Mouse (Mus musculus): ENCODE results near the gene Rccd1. TPM values are rescaled to one million over a fixed set of nuclear protein-coding genes. Genes with fewer than 3 reads are reported as not detected.
A peak's percentile ranks its signal among the peaks of the same experiment; 100 is the strongest.

Rccd1 gene
- polyA plus RNA-seq, 2 experiments = 8.0 to 26.2 TPM

DNA sequence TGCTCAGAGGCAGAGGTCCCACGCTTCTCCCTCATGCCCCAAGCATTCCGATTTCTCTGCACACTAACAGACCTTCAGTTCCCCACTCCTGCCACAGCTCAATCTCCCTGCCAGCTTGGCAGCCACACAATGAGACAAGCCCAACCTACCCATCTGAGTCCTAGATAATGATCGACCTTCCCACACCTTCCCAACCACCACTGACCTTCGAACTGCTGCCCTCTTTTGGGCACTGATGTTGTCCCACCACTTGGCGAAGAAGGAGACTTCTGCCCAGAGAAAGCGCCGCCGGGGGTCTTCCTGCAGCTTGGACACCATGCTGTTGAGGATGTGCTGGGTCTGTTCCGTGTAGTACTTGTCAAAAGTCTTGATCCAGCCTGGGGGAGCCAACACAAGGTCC lies 43.8 kb upstream of the Rccd1 start:
- H3K4me3 ChIP-seq (replicated peaks; ENCODE audit: low read length) = no peak overlapping the region
- H3K9me3 ChIP-seq (ENCODE audit: control insufficient read depth, low read length) = no peaks in the 10 kb centered on the region
- TF ChIP-seq POLR2A (IDR thresholded peaks at IDR 0.05; ENCODE audit: borderline replicate concordance, extremely low read depth, insufficient read depth, insufficient read length) = no peak
- H3K27me3 ChIP-seq (ENCODE audit: control insufficient read depth, insufficient read depth, low read length) = no peaks in the 10 kb centered on the region
- ATAC-seq (ENCODE audit: low FRiP score, low read depth) (no peak), DNase-seq (ENCODE audit: low spot score) (no peak)
- H3K27ac ChIP-seq (replicated peaks; ENCODE audit: low read depth, low read length) = no peak overlapping the region
- WGBS = 91% methylated on average over 9 of the region's 9 CpGs
- H3K9ac ChIP-seq (ENCODE audit: low read depth, low read length, severe bottlenecking) = no peak overlapping the region
- H3K4me1 ChIP-seq (ENCODE audit: control insufficient read depth, insufficient read depth, low read length) = peaks cover 12% of the 10 kb centered on the region
- no peak overlapping the region for H3K4me2 ChIP-seq (replicated peaks; ENCODE audit: low read depth, low read length, severe bottlenecking)
- H3K36me3 ChIP-seq (ENCODE audit: control insufficient read depth, insufficient read depth, low read length) = peaks cover 49% of the 10 kb centered on the region

DNA sequence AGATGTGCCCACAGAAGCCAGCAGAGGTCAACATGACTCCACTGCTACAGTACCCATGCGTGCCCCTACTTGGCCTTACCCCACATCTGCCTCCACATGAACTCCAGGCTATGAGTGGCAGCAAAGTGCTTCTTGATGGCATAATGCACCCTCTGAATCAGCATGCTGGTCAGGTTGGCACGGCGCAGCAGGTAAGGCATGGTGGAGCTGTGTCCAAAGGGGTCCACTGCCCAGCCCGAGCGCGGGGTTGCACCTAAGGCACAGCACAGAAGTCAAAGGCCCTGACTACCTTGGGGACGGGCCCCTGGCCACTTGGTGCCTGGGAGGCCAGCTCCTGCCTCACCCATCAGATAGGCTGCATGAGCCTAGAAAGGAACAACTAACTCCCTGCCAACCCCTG lies 43.0 kb upstream of the Rccd1 start:
- Histone ChIP-seq H3K4me2 (replicated peaks; ENCODE audit: low read depth, low read length, severe bottlenecking) (no peak overlapping the region), H3K36me3 (ENCODE audit: control insufficient read depth, insufficient read depth, low read length) (peaks cover 57% of the 10 kb centered on the region), H3K4me3 (replicated peaks; ENCODE audit: low read length) (no peak overlapping the region), H3K27ac (replicated peaks; ENCODE audit: low read depth, low read length) (no peak overlapping the region), H3K9ac (ENCODE audit: low read depth, low read length, severe bottlenecking) (no peak overlapping the region), H3K9me3 (ENCODE audit: control insufficient read depth, low read length) (no peaks in the 10 kb centered on the region), H3K4me1 (ENCODE audit: control insufficient read depth, insufficient read depth, low read length) (peaks cover 12% of the 10 kb centered on the region), H3K27me3 (ENCODE audit: control insufficient read depth, insufficient read depth, low read length) (no peaks in the 10 kb centered on the region)
- 98% methylated on average over 7 of the region's 7 CpGs for WGBS
- DNase-seq (ENCODE audit: low spot score) = no peak
- TF ChIP-seq POLR2A (IDR thresholded peaks at IDR 0.05; ENCODE audit: borderline replicate concordance, extremely low read depth, insufficient read depth, insufficient read length) = no peak
- no peak for ATAC-seq (ENCODE audit: low FRiP score, low read depth)

DNA sequence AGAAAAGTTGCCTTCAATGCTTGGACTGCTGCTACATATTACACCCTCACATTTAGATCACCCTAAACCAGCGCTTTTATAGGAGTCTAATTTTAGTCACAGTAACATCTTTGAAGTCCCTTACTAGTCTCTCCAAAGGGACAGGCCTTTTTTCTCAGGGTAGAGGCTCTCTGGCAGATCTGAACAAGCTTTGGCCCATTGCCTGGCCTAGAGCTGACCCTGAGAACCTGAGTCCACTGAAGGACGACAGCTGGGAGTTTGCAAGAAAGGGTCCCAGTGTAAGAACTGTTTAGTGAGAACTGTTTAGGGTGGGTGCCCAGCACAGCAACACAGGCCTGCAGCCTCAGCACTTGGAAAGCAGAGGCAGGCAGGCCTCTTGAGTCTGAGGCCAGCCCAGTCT lies 41.5 kb upstream of the Rccd1 start:
- Histone ChIP-seq H3K4me3 (replicated peaks; ENCODE audit: low read length) (no peak overlapping the region), H3K4me2 (replicated peaks; ENCODE audit: low read depth, low read length, severe bottlenecking) (no peak overlapping the region), H3K27ac (replicated peaks; ENCODE audit: low read depth, low read length) (no peak overlapping the region), H3K4me1 (ENCODE audit: control insufficient read depth, insufficient read depth, low read length) (peaks cover 12% of the 10 kb centered on the region), H3K9me3 (ENCODE audit: control insufficient read depth, low read length) (no peaks in the 10 kb centered on the region), H3K27me3 (ENCODE audit: control insufficient read depth, insufficient read depth, low read length) (no peaks in the 10 kb centered on the region), H3K9ac (ENCODE audit: low read depth, low read length, severe bottlenecking) (no peak overlapping the region), H3K36me3 (ENCODE audit: control insufficient read depth, insufficient read depth, low read length) (peaks cover 66% of the 10 kb centered on the region)
- no peak for ATAC-seq (ENCODE audit: low FRiP score, low read depth)
- no peak for DNase-seq (ENCODE audit: low spot score)
- no peak for TF ChIP-seq POLR2A (IDR thresholded peaks at IDR 0.05; ENCODE audit: borderline replicate concordance, extremely low read depth, insufficient read depth, insufficient read length)
- WGBS = 88% methylated on average over 2 of the region's 2 CpGs

DNA sequence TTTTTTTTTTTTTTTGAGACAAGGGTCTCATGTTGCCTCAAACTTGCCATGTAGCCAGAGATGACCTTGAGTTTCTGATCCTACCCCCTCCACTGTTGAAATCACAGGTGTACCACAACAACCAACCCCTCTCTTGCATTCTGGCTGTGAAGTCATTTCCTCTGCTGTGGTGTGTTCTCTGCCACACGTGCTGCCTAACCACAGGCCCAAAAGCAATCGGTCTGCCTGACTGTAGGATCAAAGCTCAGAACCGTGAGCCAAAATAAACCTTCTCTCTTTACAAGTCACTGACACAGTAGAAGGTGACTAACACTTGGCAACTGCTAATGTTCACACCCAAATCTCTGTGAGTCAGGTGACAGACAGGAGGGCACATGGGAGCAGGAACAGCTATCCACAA lies 36.2 kb upstream of the Rccd1 start:
- WGBS = 57% methylated on average over 3 of the region's 3 CpGs
- Histone ChIP-seq H3K9me3 (ENCODE audit: control insufficient read depth, low read length) (no peaks in the 10 kb centered on the region), H3K4me1 (ENCODE audit: control insufficient read depth, insufficient read depth, low read length) (no peaks in the 10 kb centered on the region), H3K4me2 (replicated peaks; ENCODE audit: low read depth, low read length, severe bottlenecking) (no peak overlapping the region), H3K36me3 (ENCODE audit: control insufficient read depth, insufficient read depth, low read length) (peaks cover 82% of the 10 kb centered on the region), H3K9ac (ENCODE audit: low read depth, low read length, severe bottlenecking) (no peak overlapping the region), H3K27ac (replicated peaks; ENCODE audit: low read depth, low read length) (no peak overlapping the region), H3K4me3 (replicated peaks; ENCODE audit: low read length) (no peak overlapping the region), H3K27me3 (ENCODE audit: control insufficient read depth, insufficient read depth, low read length) (no peaks in the 10 kb centered on the region)
- ATAC-seq (ENCODE audit: low FRiP score, low read depth) (no peak), DNase-seq (ENCODE audit: low spot score) (no peak)
- no peak for TF ChIP-seq POLR2A (IDR thresholded peaks at IDR 0.05; ENCODE audit: borderline replicate concordance, extremely low read depth, insufficient read depth, insufficient read length)

DNA sequence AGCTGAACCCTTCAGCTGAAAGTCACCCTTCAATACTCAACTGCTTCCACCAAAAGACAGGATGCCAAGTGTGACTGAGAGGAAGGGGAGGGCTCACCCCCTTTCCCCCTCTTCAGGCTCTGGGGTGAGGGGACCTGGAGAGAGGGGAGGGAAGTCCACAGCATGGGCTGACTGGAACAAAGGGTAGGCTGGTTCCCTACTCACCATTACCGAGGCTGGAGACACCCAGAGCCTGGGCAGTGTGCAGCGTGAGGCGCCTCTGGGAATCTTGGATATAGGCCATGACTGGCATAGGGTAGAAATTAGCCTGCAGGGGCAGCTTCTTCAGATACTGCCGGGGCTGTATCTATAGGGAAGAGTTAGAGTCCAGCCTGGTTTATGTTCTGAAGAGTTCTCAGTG lies 33.8 kb upstream of the Rccd1 start:
- TF ChIP-seq POLR2A (IDR thresholded peaks at IDR 0.05; ENCODE audit: borderline replicate concordance, extremely low read depth, insufficient read depth, insufficient read length) = no peak
- H3K4me1 ChIP-seq (ENCODE audit: control insufficient read depth, insufficient read depth, low read length) = no peaks in the 10 kb centered on the region
- H3K4me3 ChIP-seq (replicated peaks; ENCODE audit: low read length) = no peak overlapping the region
- DNase-seq (ENCODE audit: low spot score) (no peak), ATAC-seq (ENCODE audit: low FRiP score, low read depth) (no peak)
- peaks cover 81% of the 10 kb centered on the region for H3K36me3 ChIP-seq (ENCODE audit: control insufficient read depth, insufficient read depth, low read length)
- H3K27me3 ChIP-seq (ENCODE audit: control insufficient read depth, insufficient read depth, low read length) = no peaks in the 10 kb centered on the region
- no peak overlapping the region for H3K4me2 ChIP-seq (replicated peaks; ENCODE audit: low read depth, low read length, severe bottlenecking)
- WGBS = 80% methylated on average over 4 of the region's 4 CpGs
- no peak overlapping the region for H3K27ac ChIP-seq (replicated peaks; ENCODE audit: low read depth, low read length)
- no peaks in the 10 kb centered on the region for H3K9me3 ChIP-seq (ENCODE audit: control insufficient read depth, low read length)
- no peak overlapping the region for H3K9ac ChIP-seq (ENCODE audit: low read depth, low read length, severe bottlenecking)

DNA sequence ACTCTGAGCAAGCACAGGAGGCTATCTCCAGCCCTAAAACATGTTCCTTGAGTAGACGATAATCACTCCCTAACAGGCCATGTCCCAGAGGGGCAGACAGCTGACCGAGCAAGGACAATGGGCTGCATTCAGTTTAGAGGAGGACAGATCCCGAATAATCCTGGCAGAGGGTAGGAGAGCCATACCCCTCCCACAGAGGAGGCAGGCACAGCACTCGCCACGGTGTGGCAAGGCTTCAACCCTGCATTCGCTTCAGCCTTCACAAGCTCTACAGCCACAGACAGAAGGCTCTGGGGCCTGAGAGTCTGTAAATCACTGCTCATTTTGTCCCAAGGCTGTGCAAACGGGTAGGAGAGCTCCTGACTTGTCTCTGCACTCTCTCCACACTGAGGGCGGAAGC lies 32.9 kb upstream of the Rccd1 start:
- Histone ChIP-seq H3K36me3 (ENCODE audit: control insufficient read depth, insufficient read depth, low read length) (peaks cover 81% of the 10 kb centered on the region), H3K27me3 (ENCODE audit: control insufficient read depth, insufficient read depth, low read length) (no peaks in the 10 kb centered on the region), H3K4me3 (replicated peaks; ENCODE audit: low read length) (no peak overlapping the region), H3K4me1 (ENCODE audit: control insufficient read depth, insufficient read depth, low read length) (no peaks in the 10 kb centered on the region), H3K4me2 (replicated peaks; ENCODE audit: low read depth, low read length, severe bottlenecking) (no peak overlapping the region), H3K27ac (replicated peaks; ENCODE audit: low read depth, low read length) (no peak overlapping the region), H3K9me3 (ENCODE audit: control insufficient read depth, low read length) (no peaks in the 10 kb centered on the region), H3K9ac (ENCODE audit: low read depth, low read length, severe bottlenecking) (no peak overlapping the region)
- TF ChIP-seq POLR2A (IDR thresholded peaks at IDR 0.05; ENCODE audit: borderline replicate concordance, extremely low read depth, insufficient read depth, insufficient read length) = no peak
- DNase-seq (ENCODE audit: low spot score) = no peak
- WGBS = 84% methylated on average over 8 of the region's 8 CpGs
- ATAC-seq (ENCODE audit: low FRiP score, low read depth) = peak; percentile 42; the same call in 1 of the 2 replicates

Measured in limb, embryonic 14.5 days (tissue).